Mouse (Mus musculus): ENCODE results near the gene Taf6l. TPM values are rescaled to one million over a fixed set of nuclear protein-coding genes. Genes with fewer than 3 reads are reported as not detected.

The Taf6l gene
- polyA plus RNA-seq (2012; rRNA removed): 7.1 and 8.8 TPM in 2 replicates

GRCm38 (mm10) chr19:8786008-8786781 lies at the start of gene Taf6l:
Taf6l (minus strand) TSS chr19:8786417.

DNA sequence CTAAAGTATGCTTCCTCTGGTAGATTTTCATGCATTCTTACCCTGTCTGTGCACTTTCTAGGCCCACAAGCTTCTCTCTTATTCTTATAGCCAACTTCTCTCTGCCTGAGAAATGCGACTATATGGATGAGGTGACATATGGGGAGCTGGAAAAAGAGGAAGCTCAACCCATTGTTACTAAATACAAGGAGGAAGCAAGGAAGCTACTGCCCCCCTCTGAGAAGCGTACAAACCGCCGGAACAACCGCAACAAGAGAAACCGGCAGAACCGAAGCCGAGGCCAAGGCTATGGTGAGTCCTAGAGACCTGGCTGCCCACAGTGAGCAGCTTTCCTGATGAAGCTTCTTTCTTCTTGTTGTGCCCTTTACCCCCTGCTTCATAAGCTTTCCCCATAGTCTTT lies 43.4 kb upstream of the Taf6l start, which contains the start of gene AC129217.1:
Gene AC129217.1, plus strand, starts transcription at position 114 of the 400 bp plus-strand sequence.

DNA sequence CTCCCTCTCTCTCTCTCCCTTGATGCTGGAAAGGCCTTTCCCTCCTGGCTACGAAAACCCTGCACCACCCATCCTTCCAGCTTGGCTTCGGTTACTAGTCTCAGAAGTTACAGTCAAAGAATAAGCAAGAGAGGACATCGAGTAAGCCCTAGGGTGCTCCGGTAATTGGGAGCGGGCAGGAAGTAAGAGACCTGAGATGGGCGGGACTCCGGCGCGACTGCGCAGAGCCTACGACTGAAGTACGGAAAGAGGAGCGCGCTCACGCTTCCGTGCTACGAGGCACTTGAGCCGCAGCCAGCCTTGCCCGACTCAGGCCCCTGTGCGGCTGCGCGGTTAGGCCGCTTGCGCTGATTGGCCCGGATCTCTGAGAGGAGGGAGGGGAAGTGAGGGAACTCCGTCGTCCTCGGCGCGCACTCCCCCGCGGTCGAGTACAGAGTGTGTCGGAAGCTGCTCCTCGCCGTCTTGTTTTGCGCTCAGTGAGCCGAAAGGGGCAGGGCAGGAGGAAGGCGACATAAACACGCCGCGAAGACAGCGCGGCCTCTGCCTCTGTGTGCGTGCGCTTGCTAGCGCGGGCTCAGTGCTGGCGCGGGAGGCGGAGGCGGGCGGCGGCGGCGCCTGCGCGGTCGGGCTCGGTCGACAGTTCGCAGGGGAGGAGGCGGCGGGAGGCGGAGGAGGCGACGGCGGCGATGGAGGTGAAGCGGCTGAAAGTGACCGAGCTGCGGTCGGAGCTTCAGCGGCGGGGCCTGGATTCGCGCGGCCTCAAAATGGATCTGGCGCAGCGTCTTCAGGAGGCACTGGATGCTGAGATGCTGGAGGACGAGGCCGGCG lies 33.6 kb upstream of the Taf6l start, which contains the start of gene Hnrnpul2:
Gene Hnrnpul2, plus strand, starts transcription at position 415 of the 828 bp plus-strand sequence.

GRCm38 (mm10) chr19:8818801-8819595 lies 32.8 kb upstream of the Taf6l start, which contains the start of gene Ttc9c:
Ttc9c (minus strand) TSS chr19:8819333.

GRCm38 (mm10) chr19:8802130-8802821 lies 16.1 kb upstream of the Taf6l start, which contains the start of gene Zbtb3:
Zbtb3 (plus strand) TSS chr19:8802555.

GRCm38 (mm10) chr19:8798264-8798946 lies 12.2 kb upstream of the Taf6l start, which contains the start of gene Polr2g:
Polr2g (minus strand) TSS chr19:8798577.

DNA sequence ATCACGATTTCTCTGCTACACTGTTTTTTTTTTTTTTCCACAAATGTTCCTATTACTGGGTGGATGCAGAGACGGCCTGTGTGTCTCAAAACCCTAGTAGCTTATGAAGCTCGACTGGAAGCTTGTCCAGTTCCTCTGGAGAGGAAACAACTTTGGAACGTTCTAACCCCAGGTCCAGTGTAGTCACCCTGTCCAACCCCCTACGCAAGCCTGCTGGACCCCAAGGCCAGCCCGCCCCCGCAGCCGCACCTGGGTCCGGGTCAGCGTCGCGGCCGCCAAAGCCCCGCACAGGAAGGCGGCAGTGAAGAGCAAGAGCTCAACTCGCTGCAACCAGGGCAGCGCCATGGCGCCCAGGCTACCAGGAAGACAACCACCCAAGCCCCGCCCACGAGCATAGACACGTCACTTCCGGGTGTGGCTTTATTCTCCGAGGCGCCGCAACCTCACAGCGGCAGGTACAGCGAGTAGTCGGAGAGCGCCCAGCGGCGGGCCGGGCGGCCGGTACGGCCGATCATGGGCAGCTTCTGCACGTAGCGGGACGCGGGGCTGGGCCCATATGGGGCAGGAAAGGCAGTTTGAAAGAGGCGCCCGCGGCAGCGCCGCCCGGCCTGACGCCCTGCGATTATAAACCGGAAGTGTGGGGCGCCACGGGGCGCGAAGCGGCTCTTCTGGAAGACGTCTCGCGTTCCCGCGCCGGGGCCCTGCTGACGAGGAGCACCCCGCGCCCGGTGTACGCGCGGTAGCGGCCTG lies 12.0 kb downstream of the Taf6l start, which contains the start of gene Tmem179b:
Gene Tmem179b, minus strand, starts transcription at position 382 of the 750 bp plus-strand sequence.

DNA sequence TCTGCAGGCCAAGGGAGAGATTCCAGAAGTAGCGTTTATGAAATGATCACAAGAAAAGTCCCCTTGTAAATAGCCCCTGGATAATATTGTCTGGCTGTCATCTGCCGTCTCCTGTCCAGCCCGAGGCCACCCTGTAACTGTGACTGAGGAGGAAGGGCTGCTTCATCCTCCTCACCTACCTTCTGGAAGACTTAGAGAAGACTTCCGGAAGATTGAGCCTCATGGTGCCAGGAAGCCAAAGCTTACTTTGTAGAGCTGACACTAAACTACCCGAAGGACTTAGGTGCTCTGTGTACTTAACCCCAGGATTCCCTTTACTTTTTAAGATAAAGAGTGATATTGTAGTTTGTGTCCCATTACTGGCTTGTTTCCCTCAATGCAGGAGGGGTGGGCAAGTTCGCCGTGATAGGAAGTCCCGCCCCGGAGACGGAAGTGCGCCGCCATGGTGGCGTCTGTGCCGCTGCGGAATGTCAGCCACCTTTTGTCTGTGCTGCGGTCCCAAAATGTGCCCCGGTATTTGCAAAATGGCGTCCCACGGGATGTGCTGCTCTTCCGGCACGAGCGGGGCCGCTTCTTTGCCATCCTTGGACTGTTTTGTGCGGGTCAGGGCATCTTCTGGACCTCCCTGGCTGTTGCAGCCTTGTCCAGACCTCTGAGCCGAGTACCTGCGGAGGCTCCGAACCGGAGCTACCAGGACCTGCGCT lies 15.5 kb downstream of the Taf6l start, which contains the start of gene Tmem223:
Gene Tmem223, plus strand, starts transcription at position 430 of the 704 bp plus-strand sequence.

GRCm38 (mm10) chr19:8756635-8757387 lies 29.4 kb downstream of the Taf6l start, which contains the start of gene Nxf1:
Nxf1 (plus strand) TSS chr19:8757073.

GRCm38 (mm10) chr19:8741243-8741869 lies 44.9 kb downstream of the Taf6l start, which contains the start of gene Stx5a:
Stx5a (plus strand) TSS chr19:8741413.

GRCm38 (mm10) chr19:8740603-8741002 lies 45.6 kb downstream of the Taf6l start, which contains the start of gene 1700092M07Rik:
1700092M07Rik (plus strand) TSS chr19:8740718.

DNA sequence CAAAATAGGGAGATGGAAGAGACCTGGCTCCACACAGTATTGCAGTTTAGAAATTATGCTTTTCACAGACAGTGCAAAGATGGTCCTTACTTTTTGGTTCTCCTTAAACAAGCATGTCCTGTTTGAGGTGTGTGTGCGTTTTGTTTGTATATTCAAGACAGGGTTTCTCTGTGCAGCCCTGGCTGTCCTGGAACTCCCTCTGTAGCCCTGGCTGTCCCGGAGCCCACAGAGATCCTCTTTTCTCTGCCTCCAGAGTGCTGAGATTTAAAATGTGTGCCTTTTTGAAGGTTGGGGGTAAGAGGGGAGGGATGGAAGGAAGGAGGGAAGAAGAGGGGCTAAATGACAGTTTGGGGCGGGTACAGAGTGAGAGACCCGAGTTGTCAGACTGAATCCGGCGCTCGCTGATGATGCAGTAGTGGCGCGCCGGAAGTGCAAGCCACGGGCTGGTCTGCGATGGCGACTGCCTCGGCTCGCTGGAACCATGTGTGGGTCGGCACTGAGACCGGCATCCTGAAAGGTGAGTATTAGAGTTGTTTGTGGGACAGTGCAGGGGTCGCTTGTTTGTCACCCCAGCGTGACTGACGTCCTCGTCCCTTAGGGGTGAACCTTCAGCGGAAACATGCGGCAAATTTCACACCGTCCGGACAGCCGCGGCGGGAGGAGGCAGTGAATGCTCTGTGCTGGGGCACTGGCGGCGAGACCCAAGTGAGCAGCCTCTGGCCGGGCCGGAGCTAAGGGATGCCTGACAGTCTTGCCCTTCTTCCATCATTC lies 50.6 kb downstream of the Taf6l start, which contains the start of gene Wdr74:
Gene Wdr74, plus strand, starts transcription at position 439 of the 771 bp plus-strand sequence.

Other genes starting within 250 kb of the Taf6l start
- gene Slc22a8, start 195.2 kb downstream of the Taf6l start, polyA plus RNA-seq (2012; rRNA removed): 1.4 and 1.6 TPM in 2 replicates
- gene Slc22a6, start 168.4 kb downstream of the Taf6l start, polyA plus RNA-seq (2012; rRNA removed): not detected in 2 replicates
- gene Chrm1, start 122.6 kb downstream of the Taf6l start, polyA plus RNA-seq (2012; rRNA removed): not detected in 2 replicates
- gene Slc3a2, start 63.0 kb downstream of the Taf6l start, polyA plus RNA-seq (2012; rRNA removed): 81.8 and 84.2 TPM in 2 replicates
- gene Wdr74, start 50.6 kb downstream of the Taf6l start, polyA plus RNA-seq (2012; rRNA removed): 32.2 and 39.3 TPM in 2 replicates
- gene 1700092M07Rik, start 45.7 kb downstream of the Taf6l start, polyA plus RNA-seq (2012; rRNA removed): 0.75 and 1.0 TPM in 2 replicates
- 31.7 and 36.3 TPM in 2 replicates for gene Stx5a, start 45.0 kb downstream of the Taf6l start, polyA plus RNA-seq (2012; rRNA removed)
- 85.1 and 95.1 TPM in 2 replicates for gene Nxf1, start 29.3 kb downstream of the Taf6l start, polyA plus RNA-seq (2012; rRNA removed)
- 33.9 and 43.4 TPM in 2 replicates for gene Tmem223, start 15.4 kb downstream of the Taf6l start, polyA plus RNA-seq (2012; rRNA removed)
- gene Tmem179b, start 11.9 kb downstream of the Taf6l start, polyA plus RNA-seq (2012; rRNA removed): 51.7 and 63.6 TPM in 2 replicates
- 57.0 and 60.6 TPM in 2 replicates for gene Polr2g, start 12.2 kb upstream of the Taf6l start, polyA plus RNA-seq (2012; rRNA removed)
- 0.74 and 1.0 TPM in 2 replicates for gene Zbtb3, start 16.1 kb upstream of the Taf6l start, polyA plus RNA-seq (2012; rRNA removed)
- gene Ttc9c, start 32.9 kb upstream of the Taf6l start, polyA plus RNA-seq (2012; rRNA removed): 16.9 and 19.7 TPM in 2 replicates
- 42.8 and 44.0 TPM in 2 replicates for gene Hnrnpul2, start 33.6 kb upstream of the Taf6l start, polyA plus RNA-seq (2012; rRNA removed)
- gene AC129217.1, start 43.4 kb upstream of the Taf6l start, polyA plus RNA-seq (2012; rRNA removed): 1.3 and 1.5 TPM in 2 replicates
- 15.4 and 21.0 TPM in 2 replicates for gene Bscl2, start 51.0 kb upstream of the Taf6l start, polyA plus RNA-seq (2012; rRNA removed)
- 0.01 and 0.05 TPM in 2 replicates for gene Gng3, start 52.8 kb upstream of the Taf6l start, polyA plus RNA-seq (2012; rRNA removed)
- gene Lrrn4cl, start 64.4 kb upstream of the Taf6l start, polyA plus RNA-seq (2012; rRNA removed): 0.12 TPM in 2 replicates
- gene Ubxn1, start 85.1 kb upstream of the Taf6l start, polyA plus RNA-seq (2012; rRNA removed): 66.5 and 70.7 TPM in 2 replicates
- 24.0 and 25.5 TPM in 2 replicates for gene Uqcc3, start 94.5 kb upstream of the Taf6l start, polyA plus RNA-seq (2012; rRNA removed)
- gene Lbhd1, start 97.3 kb upstream of the Taf6l start, polyA plus RNA-seq (2012; rRNA removed): 3.7 and 4.3 TPM in 2 replicates
- not detected in 2 replicates for gene Gm49403, start 97.5 kb upstream of the Taf6l start, polyA plus RNA-seq (2012; rRNA removed)
- 56.4 and 61.7 TPM in 2 replicates for gene 1810009A15Rik, start 102.4 kb upstream of the Taf6l start, polyA plus RNA-seq (2012; rRNA removed)
- gene Gm49416, start 102.5 kb upstream of the Taf6l start, polyA plus RNA-seq (2012; rRNA removed): 0.08 TPM in 1 of 2 replicates, not detected in the other
- 10.3 and 12.8 TPM in 2 replicates for gene Ints5, start 106.6 kb upstream of the Taf6l start, polyA plus RNA-seq (2012; rRNA removed)
- gene Ganab, start 111.7 kb upstream of the Taf6l start, polyA plus RNA-seq (2012; rRNA removed): 44.2 and 53.9 TPM in 2 replicates
- gene B3gat3, start 134.0 kb upstream of the Taf6l start, polyA plus RNA-seq (2012; rRNA removed): 22.5 and 27.4 TPM in 2 replicates
- gene Rom1, start 142.9 kb upstream of the Taf6l start, polyA plus RNA-seq (2012; rRNA removed): 1.9 and 2.8 TPM in 2 replicates
- gene Eml3, start 143.1 kb upstream of the Taf6l start, polyA plus RNA-seq (2012; rRNA removed): 9.7 and 11.0 TPM in 2 replicates
- 20.0 and 28.3 TPM in 2 replicates for gene Mta2, start 155.5 kb upstream of the Taf6l start, polyA plus RNA-seq (2012; rRNA removed)
- 9.8 and 10.6 TPM in 2 replicates for gene Tut1, start 167.4 kb upstream of the Taf6l start, polyA plus RNA-seq (2012; rRNA removed)
- 194 and 208 TPM in 2 replicates for gene Eef1g, start 180.6 kb upstream of the Taf6l start, polyA plus RNA-seq (2012; rRNA removed)
- gene Ahnak, start 202.9 kb upstream of the Taf6l start, polyA plus RNA-seq (2012; rRNA removed): 0.90 and 1.2 TPM in 2 replicates